Mouse (Mus musculus) inflammation-experienced regulatory T-cells, adult 6 months (primary cell): ENCODE measurements at regions not wholly inside any gene's neighbourhood (a gene's known extent, or its start where the extent isn't known, plus 50 kb on each side); places are given as distances from the start of the nearest gene placed in this dataset.

Experiments
- ATAC-seq: one replicate; pipeline ENCODE4 v1.8.0; 2017

DNA sequence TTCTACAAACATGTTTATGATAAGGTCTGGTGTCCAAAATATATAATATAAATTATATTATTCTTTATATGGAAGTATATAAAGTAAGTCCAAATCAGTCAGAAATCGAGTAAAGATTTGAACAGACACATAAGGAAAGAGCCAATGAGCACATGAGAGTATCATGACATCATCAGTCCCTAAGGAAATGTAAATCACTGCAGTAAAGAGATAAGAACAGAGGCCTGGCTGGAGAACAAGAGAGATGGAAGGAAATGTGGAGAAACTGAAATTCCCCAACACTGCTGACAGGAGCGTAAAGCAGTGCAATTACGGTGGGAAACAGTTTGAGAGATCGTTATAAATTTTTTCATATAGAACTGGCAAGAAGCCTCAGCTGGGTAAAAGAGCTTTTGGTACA, 306.2 kb upstream of the Tbx3 start:
- no peak for ATAC-seq

DNA sequence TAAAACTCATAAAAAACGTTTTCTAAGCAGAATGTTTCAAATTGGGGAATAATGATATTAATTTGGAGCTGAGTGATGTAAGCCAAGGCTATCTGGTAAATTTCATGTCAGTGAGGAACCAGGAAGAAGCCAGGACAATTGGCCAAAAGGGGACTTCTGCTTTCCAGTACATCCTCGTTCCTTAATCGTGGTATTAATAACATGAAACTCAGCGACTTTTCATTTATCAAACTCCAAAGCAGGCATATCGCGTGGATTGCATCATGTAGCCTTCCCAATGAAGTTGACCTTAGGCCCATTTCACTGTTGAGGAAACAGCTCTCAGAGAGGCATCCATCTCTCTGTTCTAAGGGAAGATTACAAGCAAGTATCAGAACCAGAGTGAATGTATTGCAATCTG, 305.3 kb upstream of the Tbx3 start:
- ATAC-seq: no peak

DNA sequence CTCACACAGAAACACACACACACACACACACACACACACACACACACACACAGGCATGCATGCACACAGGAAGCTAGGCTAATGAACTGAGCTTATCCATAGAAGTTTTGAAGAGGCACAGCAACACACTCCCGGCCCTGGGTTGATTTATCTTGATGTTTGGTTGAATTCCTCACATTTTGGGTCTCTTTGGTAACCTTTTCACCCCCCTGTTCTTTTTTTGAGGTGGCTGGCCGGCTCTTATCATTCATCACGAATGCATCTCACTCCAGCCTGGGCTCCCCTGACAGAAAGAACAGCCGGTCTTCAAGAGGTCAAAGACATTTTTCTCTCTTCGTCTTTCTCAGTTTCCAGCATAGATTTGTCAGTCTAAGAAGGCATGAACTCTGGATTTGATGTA, 304.2 kb upstream of the Tbx3 start:
- no peak for ATAC-seq

DNA sequence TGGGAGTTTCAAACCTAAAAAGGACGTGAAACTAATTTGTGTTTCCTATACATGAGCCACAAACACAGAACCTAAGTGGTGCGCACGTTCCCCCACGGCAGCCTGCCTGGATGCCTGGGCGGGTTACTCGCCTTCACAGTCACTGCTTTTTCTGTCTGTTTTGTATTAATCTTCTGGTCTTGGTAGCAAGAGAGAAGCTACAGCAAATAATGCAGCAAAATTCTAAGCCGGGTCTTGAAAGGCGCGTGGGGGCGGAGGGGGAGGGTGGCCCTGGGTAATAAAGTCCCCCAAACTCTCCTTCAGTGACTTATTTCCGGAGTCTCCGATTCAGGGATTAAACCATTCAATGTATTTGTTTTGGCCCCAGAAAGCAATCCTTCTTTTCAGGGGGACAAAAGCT, 300.0 kb upstream of the Tbx3 start:
- no peak for ATAC-seq

DNA sequence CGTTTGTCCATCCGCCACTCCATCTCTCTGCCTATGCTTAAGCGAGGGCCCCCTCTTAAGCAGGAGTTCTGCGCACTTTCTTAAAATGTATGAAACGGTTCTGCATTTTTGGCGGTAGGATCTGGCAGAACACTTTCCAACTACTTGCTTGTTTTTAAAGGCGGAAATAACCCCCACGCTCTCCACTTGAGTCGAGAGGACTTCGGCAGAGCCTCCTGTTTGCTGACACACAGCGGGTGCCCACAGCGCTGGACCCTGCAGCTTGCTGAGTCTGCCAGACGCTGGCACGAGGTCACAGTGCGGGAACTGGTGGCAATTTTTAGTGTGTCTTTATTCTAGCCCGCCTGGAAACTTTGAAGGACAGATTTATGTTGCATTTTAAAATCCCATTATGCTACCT, 299.5 kb upstream of the Tbx3 start:
- no peak for ATAC-seq

DNA sequence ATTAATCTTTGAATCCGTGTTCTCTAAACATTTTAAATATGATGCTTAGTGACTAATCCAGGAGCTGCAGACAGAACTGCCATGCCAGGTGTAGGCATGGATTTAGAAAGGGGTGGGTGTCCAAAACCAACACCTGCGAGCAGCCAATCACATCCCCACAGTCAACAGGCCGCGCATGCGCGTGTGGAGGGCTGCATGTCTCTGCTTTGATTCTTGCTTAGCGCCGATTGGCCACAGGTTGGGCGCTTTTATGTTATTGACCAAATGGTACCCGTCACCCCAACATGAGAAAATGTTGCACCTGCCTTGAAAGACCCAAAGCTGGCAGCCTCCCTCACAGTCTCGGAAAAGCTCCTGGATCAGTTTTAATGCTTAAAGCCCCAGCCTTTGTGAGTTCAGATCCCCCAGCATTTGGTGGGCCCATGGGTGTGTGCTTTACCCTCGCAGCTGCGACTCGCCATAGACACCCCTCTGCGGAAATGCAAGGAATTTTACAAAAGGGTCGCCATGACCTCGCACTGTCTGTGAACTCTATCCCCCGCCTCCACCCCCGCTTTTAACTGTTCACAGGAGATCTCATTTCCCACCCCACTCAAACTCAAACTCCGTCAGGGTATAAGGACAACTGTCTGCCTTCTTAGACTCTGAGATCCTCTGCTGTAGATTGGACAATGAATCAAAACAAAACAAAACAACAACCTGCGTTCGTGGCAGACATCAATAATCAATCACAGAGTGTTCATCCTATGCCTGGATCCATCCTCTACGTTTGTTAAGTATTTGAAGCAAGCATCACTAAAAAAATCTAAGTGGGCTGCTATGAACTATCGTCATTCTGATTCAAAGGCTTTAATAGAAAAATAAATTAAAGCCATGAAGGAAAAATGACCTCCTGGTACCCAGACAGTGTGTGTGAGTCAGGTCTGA, 296.4 kb upstream of the Tbx3 start:
- ATAC-seq: no peak

DNA sequence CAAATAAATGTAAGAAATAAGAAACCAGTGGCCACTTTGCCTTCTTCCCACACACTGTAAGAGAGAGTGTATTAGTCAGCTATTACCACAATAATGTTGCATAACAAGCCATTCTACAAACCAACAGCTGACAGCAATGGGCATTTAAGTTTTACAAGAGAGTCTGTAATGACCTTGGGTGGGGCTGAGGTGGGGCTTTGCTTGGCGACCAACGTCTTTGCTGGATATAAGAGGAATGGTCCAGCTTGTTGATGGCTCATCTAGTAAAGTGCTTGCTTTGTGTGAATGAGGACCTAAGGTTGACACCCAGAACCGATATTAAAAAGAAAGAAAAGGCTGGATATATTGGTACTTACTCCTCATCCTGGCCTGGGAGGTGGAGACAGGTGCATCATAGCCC, 295.6 kb upstream of the Tbx3 start:
- no peak for ATAC-seq

DNA sequence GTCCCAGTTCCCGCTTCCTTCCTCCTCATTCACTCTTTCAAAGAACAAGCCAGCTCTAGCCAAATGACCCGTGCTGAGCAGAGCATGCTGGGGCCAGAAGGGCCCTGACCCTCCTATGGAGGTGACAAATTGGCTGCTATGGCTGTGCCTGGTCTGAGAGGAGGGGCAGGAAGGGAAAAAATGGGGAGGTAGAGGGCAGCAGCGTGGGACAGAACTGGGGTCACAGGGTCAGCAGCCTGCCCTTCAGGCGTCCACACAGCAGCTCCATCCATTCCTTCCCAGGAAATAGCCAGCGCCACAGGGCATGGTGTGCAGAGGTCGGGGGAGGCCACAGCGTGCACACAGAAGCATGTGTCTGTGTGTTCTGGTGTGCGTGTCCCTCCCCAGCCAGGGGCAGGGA, 292.2 kb upstream of the Tbx3 start:
- ATAC-seq: no peak

DNA sequence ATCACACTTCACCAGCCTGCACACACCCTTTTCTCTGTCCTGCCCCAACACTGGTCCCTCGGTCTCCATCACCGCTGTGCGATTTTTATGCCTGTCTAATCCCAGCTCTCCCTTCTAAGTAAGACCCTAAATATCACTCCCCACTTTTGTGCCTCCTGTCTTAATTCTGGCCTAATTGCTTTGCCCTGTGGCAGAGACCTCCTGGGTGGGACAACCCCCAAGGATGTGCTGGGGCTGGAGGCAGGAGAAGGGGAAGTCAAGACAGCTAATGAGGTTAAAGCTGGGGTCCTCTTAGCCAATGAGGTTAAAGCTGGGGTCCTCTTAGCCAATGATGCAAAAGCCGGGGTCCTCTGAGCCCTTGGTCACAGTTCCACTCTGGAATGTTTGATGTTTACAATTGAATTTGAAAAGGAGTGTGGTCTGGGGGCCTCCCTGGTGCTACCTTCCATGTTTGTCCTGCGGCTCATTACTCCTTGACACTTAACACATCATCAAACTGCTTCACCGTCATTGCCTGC, 290.5 kb upstream of the Tbx3 start:
- ATAC-seq: no peak

DNA sequence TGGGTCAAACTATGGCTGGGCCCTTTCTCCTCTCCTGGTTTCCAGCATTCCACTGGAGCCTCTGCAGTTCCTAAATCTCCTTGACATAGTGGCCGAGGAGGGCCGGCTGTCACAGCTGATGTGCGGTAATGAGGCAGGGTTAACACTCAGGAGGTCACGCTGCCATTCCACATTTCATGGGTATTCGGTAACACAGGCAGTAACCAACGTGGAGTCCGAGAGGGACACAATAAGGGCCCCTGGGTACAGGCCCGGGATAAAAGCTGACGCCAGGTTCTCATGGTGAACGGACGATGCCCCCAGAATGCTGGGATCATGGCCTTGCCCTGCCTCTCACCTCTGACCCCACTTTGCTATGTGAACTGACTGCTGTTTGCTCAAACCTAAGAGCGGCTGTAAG, 289.0 kb upstream of the Tbx3 start:
- no peak for ATAC-seq

DNA sequence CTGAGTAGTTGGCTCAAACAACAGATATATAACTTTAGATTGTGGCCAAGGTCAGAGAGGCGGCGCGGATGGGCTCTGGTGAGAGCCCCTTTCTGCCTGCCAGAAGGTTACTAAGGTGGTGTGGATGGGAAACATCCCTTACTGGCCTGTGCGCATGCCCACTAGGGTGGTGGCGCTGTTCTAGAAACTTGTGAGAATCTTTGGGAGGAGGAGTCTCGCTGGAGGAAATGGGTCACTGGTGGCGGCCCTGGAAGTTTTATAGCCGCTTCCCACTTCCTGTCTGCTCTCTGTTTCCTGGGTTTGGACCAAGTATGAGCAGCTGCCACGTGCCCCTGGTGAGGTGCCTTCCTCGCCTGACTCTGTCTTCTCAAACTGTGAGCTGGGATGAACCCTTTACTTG, 285.0 kb upstream of the Tbx3 start:
- no peak for ATAC-seq

DNA sequence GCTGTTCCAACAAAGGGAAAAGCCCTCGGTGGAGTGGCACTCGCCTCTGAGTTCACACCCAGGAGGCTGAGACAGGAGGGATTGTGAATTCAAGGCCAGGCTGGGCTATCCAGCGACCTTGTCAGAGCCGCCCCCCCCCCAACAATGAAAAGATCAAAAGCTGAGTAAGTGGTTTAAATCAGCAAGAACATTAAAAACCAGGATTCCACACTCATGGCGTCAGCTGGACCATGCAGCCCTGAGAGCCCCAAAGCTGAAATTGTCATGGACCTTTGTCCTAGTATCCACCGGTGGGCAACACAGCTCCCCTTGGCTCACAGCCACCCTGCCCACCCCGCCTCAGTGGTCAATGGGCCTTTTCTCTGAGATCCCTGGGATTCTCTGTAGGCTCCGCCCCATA, 283.6 kb upstream of the Tbx3 start:
- ATAC-seq: no peak

DNA sequence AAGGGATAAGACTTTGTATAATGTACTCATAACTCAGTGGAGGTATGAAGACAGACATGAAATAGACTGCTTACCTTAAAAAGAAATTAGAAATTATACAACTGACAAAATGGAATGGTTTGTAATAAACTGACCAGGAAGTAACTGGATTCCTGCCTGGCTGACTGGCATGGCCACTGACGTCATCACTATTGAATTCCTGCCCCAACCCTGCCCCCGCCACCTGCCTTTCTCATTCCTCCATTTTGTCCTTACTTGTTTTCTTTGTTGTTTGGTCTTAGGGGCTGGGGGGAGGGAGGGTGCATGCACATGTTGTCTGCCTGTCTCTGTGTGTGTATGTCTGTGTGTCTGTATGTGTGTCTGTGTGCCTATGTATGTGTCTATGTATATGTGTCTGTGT, 283.2 kb upstream of the Tbx3 start:
- no peak for ATAC-seq

DNA sequence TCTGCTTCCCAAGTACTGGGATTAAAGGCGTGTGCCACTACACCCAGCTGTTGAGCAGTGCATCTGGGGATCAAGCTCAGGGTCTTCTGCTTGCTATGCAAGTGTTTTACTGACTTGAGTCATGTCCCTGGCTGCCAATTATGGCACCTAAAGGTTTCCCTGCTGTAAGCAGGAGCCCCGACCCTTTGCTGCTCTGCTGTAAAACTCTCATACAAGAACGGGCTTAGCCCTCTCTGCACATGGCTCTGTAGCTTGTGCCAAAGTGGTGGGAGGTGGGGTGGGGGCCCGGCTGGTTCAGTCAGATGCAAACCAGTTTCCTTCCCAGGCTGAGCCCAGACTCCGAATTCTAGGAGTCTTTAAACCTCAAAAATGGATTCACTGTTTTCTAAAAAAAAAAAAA, 281.6 kb upstream of the Tbx3 start:
- no peak for ATAC-seq

DNA sequence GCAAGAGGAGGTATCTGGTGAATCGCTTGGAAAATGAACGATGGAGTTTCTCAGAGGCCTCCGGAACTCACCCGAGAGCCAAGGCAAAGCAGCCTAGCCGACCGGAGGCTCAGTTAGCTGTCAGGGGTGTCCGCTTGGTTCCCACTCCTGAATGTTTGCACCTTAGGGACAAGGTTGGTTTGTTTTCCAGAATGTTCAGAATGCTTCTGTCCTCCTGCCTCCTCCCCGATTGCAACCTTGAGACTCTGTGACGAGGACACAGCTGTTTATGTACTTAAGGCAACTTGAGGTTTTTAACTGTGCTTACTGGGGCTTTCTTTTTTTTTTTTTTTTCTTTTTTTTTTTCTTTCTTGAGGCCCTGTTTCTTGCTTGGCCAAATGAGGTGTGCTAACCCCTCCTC, 281.1 kb upstream of the Tbx3 start:
- ATAC-seq: no peak

DNA sequence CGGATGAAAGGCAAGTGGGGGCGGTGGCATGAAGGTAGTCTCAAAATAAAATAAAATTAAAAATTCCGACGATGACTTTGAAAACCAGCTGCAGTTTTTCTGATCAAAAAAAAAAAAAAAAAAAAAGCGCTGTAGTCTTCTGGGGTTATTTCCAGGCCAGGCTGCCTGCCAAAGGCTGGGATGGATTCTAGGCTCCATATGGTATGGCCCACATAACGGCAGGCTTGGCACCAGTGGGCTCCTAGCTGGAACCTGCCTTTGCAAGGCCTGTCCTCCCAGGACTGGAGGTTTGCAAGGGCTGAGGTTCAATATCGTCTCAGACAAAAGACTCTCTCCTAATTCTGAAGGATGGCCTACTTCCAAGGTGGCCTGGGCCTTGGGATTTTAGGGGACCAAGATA, 280.6 kb upstream of the Tbx3 start:
- no peak for ATAC-seq

DNA sequence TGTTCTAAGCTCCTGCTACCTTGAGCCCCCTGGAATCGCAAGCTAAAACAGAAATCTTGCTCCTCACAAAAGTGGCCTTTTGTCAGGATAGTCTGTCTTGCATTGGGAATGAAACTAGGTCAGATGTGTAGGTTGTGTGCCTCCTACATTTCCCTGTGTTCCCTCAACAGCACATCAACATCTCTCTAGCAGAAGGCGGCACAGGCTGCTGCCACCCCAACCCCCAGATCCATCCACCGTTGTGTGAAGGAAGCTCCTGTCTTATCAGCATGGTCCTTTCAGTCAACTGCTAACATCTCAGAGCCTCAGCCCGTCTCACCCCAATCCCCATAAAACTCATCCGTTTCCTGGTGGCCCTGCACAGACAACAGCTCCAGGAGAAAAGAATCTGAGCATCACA, 272.0 kb upstream of the Tbx3 start:
- ATAC-seq: no peak

DNA sequence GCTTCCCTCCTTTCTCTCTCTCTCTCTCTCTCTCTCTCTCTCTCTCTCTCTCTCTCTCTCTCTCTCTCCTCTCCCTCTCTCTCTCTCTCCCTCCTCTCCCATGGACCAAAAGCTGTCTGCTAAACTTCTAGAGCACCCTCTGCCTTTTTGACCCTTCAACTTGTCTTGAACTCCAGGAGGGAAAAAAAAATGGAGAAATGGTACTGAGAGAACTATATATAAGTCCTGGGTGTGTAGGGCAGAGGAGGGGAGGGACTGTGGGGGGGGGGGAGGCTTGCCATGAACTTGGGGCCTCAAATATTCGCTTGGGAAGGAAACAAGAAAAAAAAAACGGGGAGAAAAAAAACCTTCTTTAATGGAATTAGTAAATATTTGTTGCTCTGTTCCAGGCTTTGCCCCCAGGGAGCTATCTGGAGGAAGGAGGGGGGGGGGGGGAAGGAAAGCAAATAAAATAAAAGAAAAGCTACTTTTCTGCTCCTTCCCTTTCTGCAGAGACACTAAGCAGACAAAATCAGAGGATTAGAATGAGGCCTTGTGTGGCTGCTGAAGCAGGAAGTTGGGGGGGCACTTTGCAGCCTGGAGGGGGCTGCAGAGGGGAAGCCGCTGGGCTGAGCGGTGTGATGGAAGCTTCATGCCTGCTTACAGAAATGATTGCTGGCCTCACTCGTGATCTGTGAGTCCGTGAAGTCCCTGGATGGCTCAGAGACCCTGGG, 270.1 kb upstream of the Tbx3 start:
- ATAC-seq: no peak

DNA sequence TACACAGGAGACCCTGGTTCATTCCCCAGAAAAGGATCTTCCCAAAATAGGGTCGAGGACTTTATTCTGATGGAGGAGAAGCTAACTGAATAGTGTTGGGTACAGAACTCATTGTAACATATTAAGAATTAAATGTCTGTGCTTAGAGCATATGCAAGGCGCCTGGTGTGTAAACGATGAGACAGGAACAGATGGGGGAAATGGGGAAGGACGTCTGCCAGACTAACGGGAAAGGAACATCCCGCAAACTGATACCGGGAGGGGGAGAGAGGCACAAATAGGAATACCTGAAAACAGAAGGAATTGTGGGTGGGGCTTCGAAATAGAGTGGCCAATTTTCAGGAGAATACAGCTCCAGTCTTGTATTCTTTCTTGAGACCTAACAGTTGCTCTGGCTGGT, 268.6 kb upstream of the Tbx3 start:
- ATAC-seq: no peak

DNA sequence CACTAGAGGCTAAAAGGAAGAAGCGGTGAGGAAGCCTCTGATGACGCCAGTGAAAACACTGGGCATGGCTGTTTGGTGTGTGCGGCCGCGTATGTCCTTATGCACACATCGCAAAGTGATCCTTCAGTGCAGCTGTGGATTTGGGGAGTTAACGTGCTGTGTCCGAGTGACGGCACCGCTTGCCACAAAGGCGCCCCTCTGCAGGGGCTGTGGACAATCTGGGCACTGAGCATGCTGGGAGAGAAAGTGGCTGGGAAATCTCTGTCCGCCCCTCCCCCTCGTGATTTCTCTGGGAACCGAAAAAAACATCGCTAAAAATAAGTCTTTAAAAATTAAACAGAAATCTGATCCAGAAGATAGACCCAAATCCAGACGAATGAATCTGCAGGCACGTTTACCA, 267.8 kb upstream of the Tbx3 start:
- no peak for ATAC-seq

DNA sequence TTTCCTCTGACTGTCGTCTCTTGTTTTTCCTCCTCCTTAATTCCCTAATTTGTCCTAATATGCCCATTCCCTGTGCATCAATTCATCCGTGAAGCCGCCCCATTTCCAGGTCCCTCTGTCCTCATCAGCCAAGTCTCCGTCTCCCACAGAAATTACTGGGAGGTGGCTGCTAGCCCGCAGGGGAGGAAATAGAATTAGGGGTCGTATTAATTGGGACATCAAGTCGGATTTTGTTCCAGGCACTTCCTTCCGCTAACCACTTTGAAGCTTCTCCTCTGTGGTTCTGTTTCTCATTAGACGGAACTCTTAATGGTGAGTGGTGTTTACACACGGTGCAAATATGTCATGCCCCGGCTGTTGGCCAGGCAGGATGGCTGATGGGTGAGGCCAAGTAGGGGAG, 259.5 kb upstream of the Tbx3 start:
- ATAC-seq: no peak

DNA sequence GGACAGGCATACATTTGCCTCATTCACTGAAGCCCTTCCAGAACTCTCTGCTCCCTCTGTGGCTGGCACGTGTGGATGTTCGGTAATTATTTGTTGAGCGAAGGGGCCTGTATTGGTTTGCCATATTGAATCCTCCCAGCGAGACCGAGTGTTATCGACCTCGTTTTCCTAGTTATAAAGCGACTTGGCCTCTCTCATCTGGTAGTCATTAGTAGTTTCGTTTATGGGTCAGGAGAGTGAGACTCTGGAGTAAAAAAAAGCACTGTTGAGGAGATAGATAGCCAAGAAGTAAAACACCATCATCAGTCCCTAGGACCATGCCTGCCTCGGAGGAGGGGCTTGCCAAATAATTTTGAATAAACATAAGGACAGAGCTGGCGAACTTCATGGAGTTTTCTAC, 254.6 kb upstream of the Tbx3 start:
- ATAC-seq: no peak

DNA sequence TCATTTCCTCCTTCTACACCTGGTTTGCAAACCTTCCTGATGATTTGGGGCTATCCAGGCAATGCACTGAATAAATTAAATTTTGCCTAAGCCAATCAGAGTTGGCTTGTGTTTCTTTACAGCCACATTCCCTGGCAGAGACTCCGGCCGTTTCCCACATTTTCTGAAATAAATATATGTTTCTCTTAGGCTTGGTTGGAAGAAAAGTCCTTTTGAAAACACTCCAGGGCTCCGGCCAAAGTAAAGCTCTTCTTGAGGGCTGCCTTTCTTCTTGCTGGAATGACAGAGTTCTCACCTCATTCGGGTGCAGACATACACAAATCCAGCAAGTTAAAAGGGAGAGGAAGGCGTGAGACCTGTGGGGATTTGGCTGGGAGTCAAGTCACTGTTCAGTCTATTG, 252.0 kb upstream of the Tbx3 start:
- ATAC-seq: no peak

DNA sequence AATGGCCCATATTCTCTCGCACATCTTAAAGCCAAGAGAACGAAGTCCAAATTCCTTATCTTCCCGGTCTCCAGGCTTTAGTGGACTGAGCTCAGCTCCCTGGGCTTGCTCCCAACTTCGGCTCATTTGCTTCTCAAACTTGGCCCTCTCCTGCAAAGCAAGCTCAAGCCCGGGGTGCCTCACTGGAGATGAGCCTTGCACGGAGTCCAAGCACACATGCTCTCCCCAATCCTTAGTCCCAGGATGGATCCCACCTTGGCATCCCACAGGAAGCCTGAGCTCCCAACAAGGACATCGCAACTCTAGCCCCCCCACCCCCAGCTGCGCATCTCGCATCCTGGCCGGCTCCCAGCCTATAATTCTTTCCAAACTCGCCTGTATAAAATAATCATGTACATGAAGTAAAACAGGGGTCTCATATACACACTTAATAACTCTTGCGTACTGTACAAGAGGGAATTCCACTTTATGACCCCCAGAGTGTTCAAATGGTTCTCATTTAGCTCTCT, 242.9 kb upstream of the Tbx3 start:
- ATAC-seq: no peak
